Mouse (Mus musculus): ENCODE measurements around the gene Nrip2. TPM values are rescaled to one million over a fixed set of nuclear protein-coding genes. Genes with fewer than 3 reads are reported as not detected.

Nrip2 gene
- polyA plus RNA-seq (2015; fragmentation: Nextera tagmentation; extraction: Ambion mirVana), result 5.0 and 5.8 TPM in 2 replicates

DNA sequence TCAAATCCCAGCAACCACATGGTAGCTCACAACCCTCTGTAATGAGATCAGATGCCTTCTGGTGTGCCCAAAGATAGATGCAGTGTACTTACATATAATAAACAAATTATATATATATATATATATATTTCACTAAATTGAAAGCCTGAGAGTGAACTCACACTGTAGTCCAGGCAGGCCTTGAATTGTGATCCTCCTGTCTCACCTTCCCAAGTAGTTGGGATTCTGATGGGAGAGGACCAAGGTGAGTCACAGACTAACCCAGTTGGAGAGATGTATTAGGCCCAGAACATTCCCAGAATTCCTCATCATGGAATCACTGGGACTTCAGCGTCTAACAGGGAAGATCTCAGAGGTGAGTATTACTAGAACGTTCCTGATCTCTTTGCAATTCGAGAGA is at the start of gene Nrip2:
Nrip2 (plus strand) TSS at position 301 of the 400 bp plus-strand sequence.

DNA sequence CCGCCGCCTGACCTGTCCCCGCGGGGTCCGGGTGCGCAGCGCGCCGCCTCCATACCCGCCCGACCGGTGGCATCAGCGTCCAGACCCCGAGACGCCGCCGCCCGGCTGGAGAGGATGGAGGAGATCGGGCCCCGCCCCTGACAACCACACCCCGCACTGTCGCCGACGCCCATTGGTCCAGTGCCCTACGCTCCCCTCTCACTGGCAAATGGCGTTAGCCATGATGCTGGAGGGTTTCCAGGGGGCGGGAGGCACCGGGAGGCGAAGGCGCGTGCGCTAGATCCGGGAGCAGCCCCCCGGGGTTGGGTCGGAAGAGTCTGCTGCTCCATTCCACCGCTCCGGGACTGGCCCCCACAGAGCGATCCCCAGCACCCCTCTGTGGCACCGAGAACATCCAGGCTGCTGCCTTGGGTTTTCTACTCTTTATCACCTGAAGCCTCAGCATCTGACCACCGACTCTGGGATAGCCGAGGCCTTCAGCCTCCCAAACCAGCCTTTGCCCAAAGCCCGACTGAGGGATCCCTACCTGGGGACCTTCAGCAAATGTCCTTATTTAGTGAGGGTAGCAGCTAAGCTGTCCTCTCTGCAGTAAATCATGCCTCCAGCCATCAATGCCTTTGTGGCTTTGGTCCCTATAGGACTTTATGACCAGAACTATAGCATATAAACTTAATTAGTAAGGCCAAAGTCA is 43.2 kb upstream of the Nrip2 start, which contains the start of gene Tulp3:
Tulp3 (minus strand) TSS at position 126 of the 691 bp plus-strand sequence.

DNA sequence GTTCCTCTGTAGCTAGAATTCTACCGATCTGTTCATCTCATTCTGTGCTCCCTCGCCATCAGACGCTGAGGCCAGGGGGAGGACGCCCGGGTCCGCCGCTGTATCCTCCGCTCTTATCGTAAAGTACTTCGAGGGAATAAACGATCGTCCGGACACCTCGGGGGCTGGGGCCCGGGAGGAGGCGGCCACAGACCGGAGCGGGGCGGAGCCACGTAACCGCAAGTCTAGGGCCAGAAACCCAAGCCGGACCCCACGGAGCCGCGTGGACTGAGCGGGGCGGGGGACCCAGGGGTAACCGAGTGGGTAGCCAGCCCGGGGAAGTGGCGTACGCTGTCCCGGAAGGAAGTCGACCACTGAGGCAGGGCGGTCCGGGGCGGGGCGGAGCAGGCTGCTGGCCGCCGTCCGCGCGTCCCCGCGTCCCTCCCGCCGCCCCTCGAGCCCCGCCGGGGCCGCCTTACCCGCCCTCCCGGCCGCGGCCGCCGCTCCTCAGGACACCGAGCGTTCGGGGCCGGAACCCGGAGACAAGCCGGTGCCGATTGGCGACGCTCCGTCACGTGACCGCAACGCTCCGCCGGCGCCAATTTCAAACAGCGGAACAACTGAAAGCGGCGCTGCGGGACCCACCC is 36.6 kb upstream of the Nrip2 start, which contains the start of the genes Rhno1 and Foxm1:
Rhno1 (minus strand) TSS at position 531 of the 626 bp plus-strand sequence.
Foxm1 (plus strand) TSS at position 587 of the 626 bp plus-strand sequence.

DNA sequence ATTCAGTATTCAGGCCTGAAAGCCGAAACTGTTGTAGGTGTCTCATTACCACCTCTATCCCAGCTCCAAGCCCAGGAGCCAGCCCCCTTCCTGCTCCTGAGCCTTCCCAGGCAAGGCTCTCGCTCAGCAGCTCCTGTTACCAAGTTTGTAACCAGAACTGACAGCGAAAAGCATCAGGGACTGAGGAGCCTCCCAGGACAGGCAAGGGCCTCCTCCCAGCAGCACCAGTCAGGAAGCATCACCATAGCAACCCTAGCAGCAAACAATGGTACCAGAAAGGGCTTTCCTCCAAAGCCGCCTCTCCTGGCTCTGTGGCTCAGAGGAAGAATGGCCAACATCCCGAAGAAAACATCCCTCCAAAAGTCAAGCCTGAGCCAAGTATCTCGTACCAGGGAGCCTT is 23.9 kb upstream of the Nrip2 start, which contains the start of the genes Tex52 and Gm44596:
Tex52 (plus strand) TSS at position 265 of the 400 bp plus-strand sequence.
Gm44596 (plus strand) TSS at position 312 of the 400 bp plus-strand sequence.

DNA sequence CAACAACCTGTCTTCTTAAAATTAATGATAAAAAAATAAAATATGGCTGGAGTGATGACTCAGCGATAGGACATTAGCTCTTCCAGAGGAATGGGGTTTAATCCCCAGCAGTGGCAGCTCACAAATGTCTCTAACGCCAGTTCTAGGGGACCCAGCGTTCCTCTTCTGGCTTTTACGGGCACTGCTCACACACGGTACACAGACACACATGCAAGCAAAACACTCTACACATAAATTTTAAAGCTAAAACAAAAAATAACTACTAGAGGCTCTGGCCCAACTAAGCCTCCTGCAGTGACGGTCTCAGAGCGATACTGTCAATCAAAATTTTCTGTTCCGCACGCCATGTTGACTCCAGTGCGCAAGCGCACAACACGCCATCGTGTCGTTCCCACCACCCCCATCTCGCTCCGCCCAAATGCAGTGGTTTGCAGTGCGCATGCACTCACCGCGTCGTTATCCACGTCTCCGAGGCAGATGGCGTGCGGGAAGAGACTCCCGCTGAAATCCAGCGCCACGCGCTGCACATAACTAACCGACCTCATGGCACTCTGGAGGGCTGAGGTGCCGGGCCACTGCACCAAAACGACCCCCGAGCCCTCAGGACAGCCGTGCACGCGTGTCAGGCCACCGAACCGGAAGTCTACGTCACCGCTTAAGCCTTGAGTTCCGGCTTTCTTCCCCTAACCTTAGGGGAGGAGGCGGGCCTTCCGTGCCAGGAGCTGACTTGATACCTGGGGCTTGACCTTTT is 25.3 kb downstream of the Nrip2 start, which contains the start of gene Itfg2:
Itfg2 (minus strand) TSS at position 663 of the 751 bp plus-strand sequence.

DNA sequence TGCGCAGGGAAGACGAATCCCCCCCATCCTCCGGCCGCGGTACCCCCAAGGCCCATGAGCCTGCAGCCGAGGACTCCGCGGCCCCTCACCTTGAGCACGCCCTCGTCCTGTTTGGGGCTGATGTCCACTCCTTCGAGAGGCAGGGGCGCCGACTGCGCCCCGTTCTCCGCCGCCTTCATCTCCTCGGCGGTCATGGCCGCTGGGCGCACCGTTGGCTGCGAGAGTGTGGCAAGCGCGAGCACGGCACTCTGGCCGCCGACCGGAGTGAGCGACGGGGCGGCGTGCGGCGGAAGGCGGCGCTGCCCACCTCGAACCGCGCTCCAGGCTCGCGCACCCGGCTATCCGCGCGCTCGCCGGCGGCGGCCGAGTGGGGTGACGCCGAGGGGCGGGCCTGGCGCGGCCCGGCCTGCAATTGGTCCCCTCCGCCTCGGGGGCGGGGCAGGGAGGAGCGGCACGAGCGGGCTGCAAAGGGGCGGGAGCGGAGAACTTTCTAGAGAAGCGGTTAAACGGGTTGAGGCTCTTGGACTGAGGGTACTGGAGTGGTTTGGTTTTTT is 39.3 kb downstream of the Nrip2 start, which contains the start of gene Fkbp4:
Fkbp4 (minus strand) TSS at position 361 of the 554 bp plus-strand sequence.

Other genes starting within 250 kb of the Nrip2 start
- 9.4 and 9.6 TPM in 2 replicates for gene Tead4, start 98.5 kb upstream of the Nrip2 start, polyA plus RNA-seq (2015; fragmentation: Nextera tagmentation; extraction: Ambion mirVana)
- 5.0 and 5.1 TPM in 2 replicates for gene Tulp3, start 43.4 kb upstream of the Nrip2 start, polyA plus RNA-seq (2015; fragmentation: Nextera tagmentation; extraction: Ambion mirVana)
- gene Rhno1, start 36.4 kb upstream of the Nrip2 start, polyA plus RNA-seq (2015; fragmentation: Nextera tagmentation; extraction: Ambion mirVana), result 31.8 and 33.6 TPM in 2 replicates
- gene Foxm1, start 36.3 kb upstream of the Nrip2 start, polyA plus RNA-seq (2015; fragmentation: Nextera tagmentation; extraction: Ambion mirVana), result 6.0 and 6.3 TPM in 2 replicates
- 0.10 and 0.17 TPM in 2 replicates for gene Tex52, start 23.8 kb upstream of the Nrip2 start, polyA plus RNA-seq (2015; fragmentation: Nextera tagmentation; extraction: Ambion mirVana)
- not detected in 2 replicates for gene Gm44596, start 23.8 kb upstream of the Nrip2 start, polyA plus RNA-seq (2015; fragmentation: Nextera tagmentation; extraction: Ambion mirVana)
- 17.1 and 19.7 TPM in 2 replicates for gene Itfg2, start 25.6 kb downstream of the Nrip2 start, polyA plus RNA-seq (2015; fragmentation: Nextera tagmentation; extraction: Ambion mirVana)
- gene Fkbp4, start 39.4 kb downstream of the Nrip2 start, polyA plus RNA-seq (2015; fragmentation: Nextera tagmentation; extraction: Ambion mirVana), result 115 and 127 TPM in 2 replicates
- gene Pzp, start 127.4 kb downstream of the Nrip2 start, polyA plus RNA-seq (2015; fragmentation: Nextera tagmentation; extraction: Ambion mirVana), result 0.94 and 0.99 TPM in 2 replicates
- not detected in 2 replicates for gene A2ml1, start 182.3 kb downstream of the Nrip2 start, polyA plus RNA-seq (2015; fragmentation: Nextera tagmentation; extraction: Ambion mirVana)
- gene Klrb1a, start 224.2 kb downstream of the Nrip2 start, polyA plus RNA-seq (2015; fragmentation: Nextera tagmentation; extraction: Ambion mirVana), result 0.29 and 0.30 TPM in 2 replicates